Mouse (Mus musculus) hindbrain, postnatal 0 days (tissue): ENCODE data around the gene Ctdnep1. TPM values are rescaled to one million over a fixed set of nuclear protein-coding genes. Genes with fewer than 3 reads are reported as not detected.

Experiments
- ATAC-seq: fragments of 200-750 bp; cut with Nextera tagmentation; 2 replicates; pipeline ENCODE4 v1.8.0; 2017; ENCODE audit warnings: mild to moderate bottlenecking, moderate TSS enrichment, moderate library complexity
- DNase-seq: peaks from one replicate; pipeline ENCODE4 v3.0.0-alpha.2; 2015; ENCODE audit warnings: low spot score
- H3K27ac ChIP-seq: fragments of 300-500 bp; sonication (generic); 2 replicates; pipeline ENCODE4 v1.5.1; 2014; ENCODE audit warnings: mild to moderate bottlenecking
- H3K27me3 ChIP-seq: fragments of 300-500 bp; sonication (generic); 2 replicates; pipeline ENCODE4 v1.6.1; 2014; ENCODE audit warnings: low read length, mixed read lengths; ENCODE audit not compliant: insufficient read depth
- H3K36me3 ChIP-seq: fragments of 300-500 bp; sonication (generic); 2 replicates; pipeline ENCODE4 v1.6.1; 2014; ENCODE audit warnings: low read length, mixed read lengths; ENCODE audit not compliant: insufficient read depth
- H3K4me1 ChIP-seq: fragments of 300-500 bp; sonication (generic); 2 replicates; pipeline ENCODE4 v1.6.1; 2014; ENCODE audit warnings: antibody characterized with exemption, low read length, mixed read lengths; ENCODE audit not compliant: insufficient read depth
- H3K4me2 ChIP-seq: fragments of 300-500 bp; sonication (generic); 2 replicates; pipeline ENCODE4 v1.6.1; 2014; ENCODE audit warnings: low read depth, mild to moderate bottlenecking, low read length, moderate library complexity, mixed read lengths
- H3K4me3 ChIP-seq: fragments of 300-500 bp; sonication (generic); 2 replicates; pipeline ENCODE4 v1.5.1; 2014; ENCODE audit warnings: low read length
- H3K9ac ChIP-seq: fragments of 300-500 bp; sonication (generic); replicated peaks from 2 replicates; pipeline ENCODE4 v1.6.1; 2014; ENCODE audit warnings: mild to moderate bottlenecking, low read length, moderate library complexity, mixed read lengths
- H3K9me3 ChIP-seq: fragments of 300-500 bp; sonication (generic); 2 replicates; pipeline ENCODE4 v1.6.1; 2016; ENCODE audit warnings: low read length, mixed read lengths
- CTCF ChIP-seq: IDR thresholded peaks from 2 replicates; pipeline ENCODE4 v1.5.1; 2016; ENCODE audit warnings: antibody characterized with exemption, control low read depth, low read depth
- WGBS: fragments of 180-500 bp; shearing (Covaris S2); extraction: QIAGEN DNeasy Blood & Tissue Kit; methylation state at CpG from one replicate; pipeline ENCODE4 v1.1.7; 2014; 5-methylcytosine and 5-hydroxymethylcytosine counted together
- polyA plus RNA-seq: library from polyadenylated mRNA; unstranded; fragments of >200 nt; fragmentation: Nextera tagmentation; extraction: Ambion mirVana; gene quantifications from 2 replicates; pipeline ENCODE4 v1.2.1, GENCODE M21; 2015
- total RNA-seq: library from RNA; depleted of rRNA; stranded (reverse); fragments of >200 nt; gene quantifications from 2 replicates; pipeline ENCODE4 v1.2.3, GENCODE M21; 2014

Gene Ctdnep1
- total and polyA plus RNA-seq, 2 experiments from 2014 or later = 24.7 to 40.9 TPM

DNA sequence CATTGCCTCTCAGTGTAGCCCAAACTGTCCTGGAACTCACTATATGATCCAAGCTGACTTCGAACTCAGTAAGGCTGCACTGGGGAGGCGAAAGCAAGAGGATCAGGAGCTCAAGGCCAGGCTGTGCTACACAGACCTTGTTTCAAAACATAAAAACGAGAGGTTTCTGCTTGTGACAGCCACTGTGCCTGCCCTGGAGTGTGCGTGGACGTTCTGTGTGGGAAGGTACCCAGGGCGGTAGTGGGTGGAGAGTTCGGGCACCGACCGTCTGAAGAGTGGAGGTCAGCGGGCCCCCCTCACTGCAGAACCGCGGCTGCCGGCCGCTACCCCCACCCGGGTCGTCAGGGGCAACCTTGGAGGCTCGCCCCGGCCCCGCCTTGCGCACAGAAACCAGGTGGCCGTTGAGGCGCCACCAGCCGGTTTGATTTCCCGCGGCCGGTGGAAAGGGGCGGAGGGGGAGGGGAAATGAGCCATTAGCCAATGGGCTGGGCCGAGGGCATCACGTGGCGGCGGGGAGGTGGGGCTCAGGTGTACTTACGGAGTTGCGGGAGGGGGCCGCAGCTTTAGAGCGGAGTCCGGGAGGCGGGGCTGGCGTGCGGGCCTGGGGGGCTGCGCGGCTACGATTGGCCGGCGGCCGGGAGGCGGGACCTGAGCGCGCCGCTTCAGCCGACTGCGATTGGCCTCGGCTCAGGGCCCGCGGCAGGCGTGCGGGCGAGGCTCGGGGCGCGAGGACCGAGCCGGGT is 45.6 kb upstream of the Ctdnep1 start, which contains the start of gene Ybx2:
TSS of gene Ybx2 (plus strand) at position 660 of the 743 bp plus-strand sequence.
- 0 out of 2 replicates have a peak, but pooled peaks have one; percentile 29 for TF ChIP-seq CTCF
- Histone ChIP-seq H3K4me3 (peak within 1 kb of the TSS; percentile 51), H3K27me3 (peaks cover 6% of the 10 kb centered on the region; the same call in 1 of the 2 replicates), H3K9ac (peak within 1 kb of the TSS; percentile 58), H3K9me3 (no peaks in the 10 kb centered on the region), H3K36me3 (no peaks in the 10 kb centered on the region), H3K4me1 (peaks cover 16% of the 10 kb centered on the region; the same call in 1 of the 2 replicates), H3K27ac (peak within 1 kb of the TSS; percentile 26; the same call in 1 of the 2 replicates), H3K4me2 (peak within 1 kb of the TSS; percentile 89)
- peak; percentile 95 for DNase-seq
- ATAC-seq = peak; percentile 93
- 1% methylated on average over 61 of the region's 62 CpGs for WGBS

DNA sequence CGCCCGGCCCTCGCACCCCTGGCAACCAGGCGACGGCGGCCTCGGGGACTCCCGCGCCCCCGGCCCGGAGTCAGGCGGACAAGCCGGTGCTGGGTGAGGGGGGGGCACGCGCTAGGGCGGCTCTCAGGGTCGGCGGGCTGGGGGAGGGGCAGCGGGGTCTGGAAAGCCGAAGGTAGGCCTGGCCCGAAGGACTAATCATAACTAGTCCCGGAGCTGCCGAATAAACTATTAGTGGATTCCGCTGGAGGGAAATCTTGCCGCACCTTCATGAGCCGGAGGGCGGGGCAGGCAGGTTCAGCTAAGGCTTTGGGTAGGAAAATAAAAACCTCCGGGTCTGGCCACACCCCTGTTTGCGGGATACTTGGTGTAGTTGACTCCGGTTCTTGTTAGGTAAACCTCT is 44.8 kb upstream of the Ctdnep1 start:
- no peak for ATAC-seq
- Histone ChIP-seq H3K9me3 (no peaks in the 10 kb centered on the region), H3K27me3 (peaks cover 6% of the 10 kb centered on the region; the same call in 1 of the 2 replicates), H3K4me2 (peak overlapping the region; percentile 89), H3K4me3 (peak overlapping the region; percentile 51), H3K4me1 (peaks cover 16% of the 10 kb centered on the region; the same call in 1 of the 2 replicates), H3K27ac (no peak overlapping the region; the same call in 1 of the 2 replicates), H3K36me3 (no peaks in the 10 kb centered on the region), H3K9ac (peak overlapping the region; percentile 58)
- TF ChIP-seq CTCF = no peak
- DNase-seq = no peak
- 2% methylated on average over 30 of the region's 30 CpGs for WGBS

DNA sequence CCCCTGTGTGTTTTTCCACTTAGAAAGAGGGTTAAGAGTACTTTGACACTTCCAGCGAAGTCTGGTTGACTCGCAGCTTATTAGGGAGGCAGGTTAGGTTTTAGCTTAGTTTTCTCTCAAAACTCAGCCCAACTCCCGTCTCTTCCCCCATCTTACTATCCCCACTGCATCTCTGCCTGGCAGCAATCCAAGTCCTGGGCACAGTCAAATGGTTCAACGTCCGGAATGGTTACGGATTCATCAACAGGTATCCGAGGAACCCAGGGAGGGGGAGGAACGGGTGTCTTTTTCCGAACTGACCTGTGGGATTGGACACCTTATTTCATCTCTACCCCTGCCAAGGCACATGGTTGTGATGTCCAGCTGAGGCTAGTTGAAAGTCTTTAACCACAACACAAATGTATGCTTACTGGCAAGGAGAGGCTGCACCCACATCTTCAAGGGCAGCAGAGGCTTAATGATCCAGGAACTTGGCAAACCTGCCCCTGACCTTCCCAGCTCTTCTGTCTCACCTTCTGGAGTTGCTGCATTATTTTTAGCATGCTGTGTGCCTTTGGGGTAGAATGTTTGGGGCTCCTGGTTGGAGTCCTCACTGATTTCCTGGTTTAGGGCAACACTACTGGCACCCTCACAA is 44.1 kb upstream of the Ctdnep1 start:
- Histone ChIP-seq H3K36me3 (no peaks in the 10 kb centered on the region), H3K9me3 (no peaks in the 10 kb centered on the region), H3K4me2 (peak overlapping the region; percentile 89), H3K4me3 (peak overlapping the region; percentile 51; the same call in 1 of the 2 replicates), H3K27ac (no peak overlapping the region), H3K27me3 (peaks cover 6% of the 10 kb centered on the region; the same call in 1 of the 2 replicates), H3K4me1 (peaks cover 16% of the 10 kb centered on the region; the same call in 1 of the 2 replicates), H3K9ac (no peak overlapping the region)
- ATAC-seq (no peak), DNase-seq (no peak)
- 31% methylated on average over 9 of the region's 9 CpGs for WGBS
- TF ChIP-seq CTCF = no peak

DNA sequence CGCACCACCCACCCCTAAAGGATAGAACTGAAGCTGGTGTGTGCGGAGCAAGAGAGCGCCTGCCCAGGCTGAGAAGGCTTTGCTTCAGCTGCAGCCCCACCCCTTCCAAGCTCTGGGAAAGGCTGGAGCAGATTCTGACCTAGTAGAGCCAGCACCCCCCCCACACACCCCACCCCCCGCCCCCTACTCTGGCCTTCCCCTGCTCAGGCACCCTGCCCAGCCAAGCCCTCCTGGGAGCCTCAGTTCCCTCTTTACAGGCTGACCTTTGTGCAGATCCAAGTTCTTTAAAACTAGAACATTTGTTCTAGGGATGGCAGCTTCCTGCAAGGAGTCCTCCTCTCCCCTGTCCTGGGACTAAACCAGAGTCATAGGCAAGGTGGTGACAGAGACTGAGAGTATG is 43.6 kb upstream of the Ctdnep1 start:
- ATAC-seq = no peak
- H3K4me3 ChIP-seq = no peak overlapping the region
- peaks cover 16% of the 10 kb centered on the region; the same call in 1 of the 2 replicates for H3K4me1 ChIP-seq

DNA sequence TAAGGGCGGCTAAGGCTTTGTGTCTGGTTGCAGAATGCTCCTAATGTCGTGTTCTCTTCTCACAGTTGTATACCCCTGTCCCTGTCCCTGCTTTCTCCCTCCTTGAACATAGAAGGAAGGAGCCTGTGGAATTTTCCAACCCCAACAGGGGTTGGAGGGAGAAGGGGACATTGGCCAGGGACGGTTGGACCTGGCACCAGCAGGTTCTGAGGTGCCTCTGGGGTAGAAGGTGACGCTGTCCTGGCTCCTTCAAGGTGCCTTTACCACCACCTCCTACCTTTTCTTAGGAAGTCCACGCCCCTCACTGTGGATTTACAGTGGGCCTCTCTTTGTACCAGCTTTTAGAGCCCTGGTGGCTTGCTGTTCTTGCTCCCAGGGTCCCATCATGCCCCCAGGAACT is 43.1 kb upstream of the Ctdnep1 start:
- no peak for TF ChIP-seq CTCF
- Histone ChIP-seq H3K4me3 (no peak overlapping the region), H3K4me2 (no peak overlapping the region), H3K4me1 (peaks cover 16% of the 10 kb centered on the region; the same call in 1 of the 2 replicates), H3K36me3 (no peaks in the 10 kb centered on the region), H3K27me3 (peaks cover 6% of the 10 kb centered on the region; the same call in 1 of the 2 replicates), H3K9me3 (no peaks in the 10 kb centered on the region), H3K27ac (no peak overlapping the region), H3K9ac (no peak overlapping the region)
- 71% methylated on average over 5 of the region's 5 CpGs for WGBS
- ATAC-seq (no peak), DNase-seq (no peak)

More for the DNA sequence above, 43.6 kb upstream of the Ctdnep1 start:
- Histone ChIP-seq H3K4me2 (no peak overlapping the region), H3K9me3 (no peaks in the 10 kb centered on the region), H3K9ac (no peak overlapping the region), H3K36me3 (no peaks in the 10 kb centered on the region), H3K27ac (no peak overlapping the region), H3K27me3 (peaks cover 6% of the 10 kb centered on the region; the same call in 1 of the 2 replicates)
- TF ChIP-seq CTCF = no peak
- 44% methylated on average over 3 of the region's 4 CpGs for WGBS
- no peak for DNase-seq

DNA sequence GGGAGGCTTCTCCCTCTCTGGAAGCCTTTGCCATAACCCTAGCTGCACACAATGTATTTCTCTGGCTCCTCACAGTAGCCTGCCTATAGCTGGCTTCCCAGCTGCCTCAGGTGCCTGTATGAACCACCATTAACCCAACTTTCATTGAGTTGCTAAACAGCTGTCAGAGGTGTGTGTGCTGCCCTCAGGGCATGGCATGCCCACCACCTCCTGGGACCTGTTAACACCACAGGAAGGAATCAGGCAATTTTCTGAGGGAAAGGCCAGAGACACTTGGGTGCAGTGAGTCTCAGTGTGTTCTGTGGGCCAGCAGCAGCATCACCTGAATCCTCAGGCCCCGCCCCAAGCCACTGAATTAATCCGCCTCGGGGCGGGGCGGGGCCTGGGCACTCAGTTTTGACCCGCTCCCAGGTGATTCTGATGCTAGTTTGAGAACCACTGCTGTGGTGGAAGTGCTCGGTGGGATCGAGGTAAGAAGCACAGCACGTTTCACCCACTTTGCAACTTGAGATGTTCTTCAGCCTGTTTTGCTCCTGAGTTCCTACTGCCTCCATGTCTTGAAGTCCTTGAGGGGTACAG is 42.5 kb upstream of the Ctdnep1 start:
- Histone ChIP-seq H3K4me1 (peaks cover 16% of the 10 kb centered on the region; the same call in 1 of the 2 replicates), H3K4me2 (no peak overlapping the region), H3K27me3 (peaks cover 6% of the 10 kb centered on the region; the same call in 1 of the 2 replicates), H3K9ac (no peak overlapping the region), H3K4me3 (no peak overlapping the region), H3K9me3 (no peaks in the 10 kb centered on the region), H3K27ac (no peak overlapping the region), H3K36me3 (no peaks in the 10 kb centered on the region)
- TF ChIP-seq CTCF = no peak
- no peak for ATAC-seq
- 37% methylated on average over 9 of the region's 9 CpGs for WGBS
- no peak for DNase-seq
